Mouse (Mus musculus): Measurements from ENCODE around the gene Higd1b. TPM values are rescaled to one million over a fixed set of nuclear protein-coding genes. Genes with fewer than 3 reads are reported as not detected.

Gene Higd1b
- total and polyA plus RNA-seq, 3 experiments: not detected

GRCm38 (mm10) chr11:102838126-102838525 is 2.5 kb downstream of the Higd1b start:
- Histone ChIP-seq H3K4me1 (ENCODE audit: control insufficient read depth in 1 of 2, insufficient read depth in 2 of 2) (peaks cover 0 to 19% of the 10 kb centered on the region in 2 experiments; a peak in 2 of 4 replicates), H3K9ac (ENCODE audit: insufficient read depth, low read depth) (no peak overlapping the region), H3K4me3 (replicated peaks in 1 of 3; ENCODE audit: low read depth in 2 of 3, low read length in 2 of 3, poor library complexity in 1 of 3) (no peak overlapping the region), H3K79me2 (replicated peaks; ENCODE audit: control insufficient read depth, extremely low read depth, insufficient read depth, poor library complexity, severe bottlenecking) (no peaks in the 10 kb centered on the region), H3K27ac (ENCODE audit: insufficient read depth, low read depth) (no peak overlapping the region), H3K27me3 (replicated peaks) (no peaks in the 10 kb centered on the region), H3K4me2 (ENCODE audit: insufficient read depth, low read depth, poor library complexity, severe bottlenecking) (no peak overlapping the region), H3K36me3 (replicated peaks in 1 of 2; ENCODE audit: control insufficient read depth in 1 of 2, insufficient read depth in 1 of 2, low read length in 1 of 2) (peaks cover 62 to 81% of the 10 kb centered on the region in 2 experiments), H3K9me3 (replicated peaks; ENCODE audit: low read length) (no peaks in the 10 kb centered on the region)
- DNase-seq (ENCODE audit: extremely low read depth): no peak
- dilution Hi-C loops (cut with MboI; ENCODE audit: extremely low pct_ligation_motif_present, extremely low pct_unique_long_range_greater_than_20kb, low sequenced_read_pairs) (no loop called here), in situ Hi-C loops (cut with MboI; ENCODE audit: low pct_ligation_motif_present, low pct_unique_long_range_greater_than_20kb, low sequenced_read_pairs) (no loop called here)
- TF ChIP-seq MYC (IDR thresholded peaks at IDR 0.05; ENCODE audit: low read depth, low read length) (no peak), ZMIZ1 (IDR thresholded peaks at IDR 0.05; ENCODE audit: low read depth, low read length) (no peak), RCOR1 (conservative IDR thresholded peaks at IDR 0.05; ENCODE audit: low read depth, low read length) (no peak), NELFE (IDR thresholded peaks at IDR 0.05; ENCODE audit: low read depth, low read length) (no peak), POLR2A (IDR thresholded peaks at IDR 0.05; ENCODE audit: low read depth, low read length) (no peak), BHLHE40 (IDR thresholded peaks at IDR 0.05; ENCODE audit: low read depth, low read length) (no peak), MAX (IDR thresholded peaks at IDR 0.05; ENCODE audit: low read length) (no peak)

GRCm38 (mm10) chr11:102838616-102839150 is 3.0 kb downstream of the Higd1b start:
- peaks cover 0 to 19% of the 10 kb centered on the region in 2 experiments; a peak in 2 of 4 replicates for H3K4me1 ChIP-seq (ENCODE audit: control insufficient read depth in 1 of 2, insufficient read depth in 2 of 2)
- H3K9me3 ChIP-seq (replicated peaks; ENCODE audit: low read length): no peaks in the 10 kb centered on the region
- no peaks in the 10 kb centered on the region for H3K79me2 ChIP-seq (replicated peaks; ENCODE audit: control insufficient read depth, extremely low read depth, insufficient read depth, poor library complexity, severe bottlenecking)
- TF ChIP-seq MXI1 (IDR thresholded peaks at IDR 0.05; ENCODE audit: low read depth, low read length) (no peak), ZC3H11A (IDR thresholded peaks at IDR 0.05; ENCODE audit: low read depth, low read length) (no peak), CTCF (conservative IDR thresholded peaks at IDR 0.05 in 1 of 2, IDR thresholded peaks at IDR 0.05 in 1 of 2; ENCODE audit: low read depth in 2 of 2, low read length in 2 of 2) (no peak), TCF12 (IDR thresholded peaks at IDR 0.05; ENCODE audit: low read depth, low read length) (no peak), RCOR1 (conservative IDR thresholded peaks at IDR 0.05; ENCODE audit: low read depth, low read length) (no peak), CHD2 (IDR thresholded peaks at IDR 0.05; ENCODE audit: low read length) (no peak)
- dilution Hi-C loops (cut with MboI; ENCODE audit: extremely low pct_ligation_motif_present, extremely low pct_unique_long_range_greater_than_20kb, low sequenced_read_pairs) (no loop called here), in situ Hi-C loops (cut with MboI; ENCODE audit: low pct_ligation_motif_present, low pct_unique_long_range_greater_than_20kb, low sequenced_read_pairs) (no loop called here)
- no peak for DNase-seq (ENCODE audit: extremely low read depth)
- H3K36me3 ChIP-seq (replicated peaks in 1 of 2; ENCODE audit: control insufficient read depth in 1 of 2, insufficient read depth in 1 of 2, low read length in 1 of 2): peaks cover 68 to 87% of the 10 kb centered on the region in 2 experiments
- no peak overlapping the region for H3K4me3 ChIP-seq (replicated peaks in 1 of 3; ENCODE audit: low read depth in 2 of 3, low read length in 2 of 3, poor library complexity in 1 of 3)
- H3K9ac ChIP-seq (ENCODE audit: insufficient read depth, low read depth): no peak overlapping the region
- no peak overlapping the region for H3K27ac ChIP-seq (ENCODE audit: insufficient read depth, low read depth)
- no peak overlapping the region for H3K4me2 ChIP-seq (ENCODE audit: insufficient read depth, low read depth, poor library complexity, severe bottlenecking)
- no peaks in the 10 kb centered on the region for H3K27me3 ChIP-seq (replicated peaks)

- in situ Hi-C loops (cut with MboI; ENCODE audit: low pct_ligation_motif_present, low pct_unique_long_range_greater_than_20kb, low sequenced_read_pairs): no loop called here
- no peak for DNase-seq (ENCODE audit: extremely low read depth)
- H3K4me3 ChIP-seq (replicated peaks in 1 of 3; ENCODE audit: low read depth in 2 of 3, low read length in 2 of 3, poor library complexity in 1 of 3): no peak overlapping the region
- no peaks in the 10 kb centered on the region for H3K79me2 ChIP-seq (replicated peaks; ENCODE audit: control insufficient read depth, extremely low read depth, insufficient read depth, poor library complexity, severe bottlenecking)
- no peaks in the 10 kb centered on the region for H3K9me3 ChIP-seq (replicated peaks; ENCODE audit: low read length)
- no peak overlapping the region for H3K9ac ChIP-seq (ENCODE audit: insufficient read depth, low read depth)
- no peak overlapping the region for H3K27ac ChIP-seq (ENCODE audit: insufficient read depth, low read depth)
- no peak overlapping the region for H3K4me2 ChIP-seq (ENCODE audit: insufficient read depth, low read depth, poor library complexity, severe bottlenecking)
- H3K4me1 ChIP-seq (ENCODE audit: control insufficient read depth in 1 of 2, insufficient read depth in 2 of 2): no peaks in the 10 kb centered on the region
- no peak for TF ChIP-seq RCOR1 (conservative IDR thresholded peaks at IDR 0.05; ENCODE audit: low read depth, low read length)
- TF ChIP-seq EP300 (IDR thresholded peaks at IDR 0.05; ENCODE audit: low read length): no peak
- no peak for TF ChIP-seq USF2 (conservative IDR thresholded peaks at IDR 0.05; ENCODE audit: low read depth, low read length)
- no peak for TF ChIP-seq KAT2A (IDR thresholded peaks at IDR 0.05; ENCODE audit: insufficient replicate concordance, low read length)
- no peak for TF ChIP-seq CHD2 (IDR thresholded peaks at IDR 0.05; ENCODE audit: low read length)
- no peak for TF ChIP-seq POLR2AphosphoS2 (IDR thresholded peaks at IDR 0.05; ENCODE audit: low read depth, low read length)
- no peak for TF ChIP-seq MAFK (IDR thresholded peaks at IDR 0.05; ENCODE audit: insufficient replicate concordance, low read length)
- TF ChIP-seq ZMIZ1 (IDR thresholded peaks at IDR 0.05; ENCODE audit: low read depth, low read length): no peak
- no peak for TF ChIP-seq USF1 (IDR thresholded peaks at IDR 0.05; ENCODE audit: low read depth, low read length)
- no peak for TF ChIP-seq MAX (IDR thresholded peaks at IDR 0.05; ENCODE audit: low read length)
- no peak for TF ChIP-seq HCFC1 (IDR thresholded peaks at IDR 0.05; ENCODE audit: low read depth, low read length)
- TF ChIP-seq GABPA (IDR thresholded peaks at IDR 0.05; ENCODE audit: insufficient replicate concordance, low read depth, low read length): no peak
- TF ChIP-seq MEF2A (IDR thresholded peaks at IDR 0.05; ENCODE audit: borderline replicate concordance, low read depth, low read length): no peak
- no peak for TF ChIP-seq POLR2A (IDR thresholded peaks at IDR 0.05; ENCODE audit: low read depth, low read length)
- no peaks in the 10 kb centered on the region for H3K27me3 ChIP-seq (replicated peaks)
- H3K36me3 ChIP-seq (replicated peaks in 1 of 2; ENCODE audit: control insufficient read depth in 1 of 2, insufficient read depth in 1 of 2, low read length in 1 of 2): peaks cover 95 to 100% of the 10 kb centered on the region in 2 experiments
- dilution Hi-C loops (cut with MboI; ENCODE audit: extremely low pct_ligation_motif_present, extremely low pct_unique_long_range_greater_than_20kb, low sequenced_read_pairs): no loop called here
These were observed 10.3 kb downstream of the Higd1b start for GRCm38 (mm10) chr11:102845926-102846325.
